Mouse (Mus musculus) CH12.LX (cell line): ENCODE results near the gene Rars2. TPM values are rescaled to one million over a fixed set of nuclear protein-coding genes. Genes with fewer than 3 reads are reported as not detected.

Experiments used
- DNase-seq: peaks from one replicate; pipeline ENCODE4 v3.0.0-alpha.2; 2013; ENCODE audit errors: extremely low read depth
- H3K27ac ChIP-seq: 2 replicates; pipeline ENCODE4 v1.5.1; 2012; ENCODE audit warnings: low read depth, mild to moderate bottlenecking, control low read depth, moderate library complexity; ENCODE audit not compliant: insufficient read depth
- H3K27me3 ChIP-seq: replicated peaks from 2 replicates; pipeline ENCODE3; 2012; ENCODE audit warnings: inconsistent platforms
- H3K36me3 ChIP-seq, 2 experiments: replicated peaks in 1 of 2; 2 replicates each; pipeline versions ENCODE3 to v1.6.1; 2012; ENCODE audit warnings: inconsistent platforms in 1 of 2, low read length in 1 of 2, mild to moderate bottlenecking in 1 of 2, mixed read lengths in 1 of 2, moderate library complexity in 1 of 2; ENCODE audit not compliant: control insufficient read depth in 1 of 2, insufficient read depth in 1 of 2
- H3K4me1 ChIP-seq, 2 experiments: 2 replicates each; pipeline ENCODE4 v1.6.1; 2012; ENCODE audit warnings: inconsistent platforms in 1 of 2, moderate library complexity in 1 of 2; ENCODE audit not compliant: insufficient read depth in 2 of 2, control insufficient read depth in 1 of 2
- H3K4me2 ChIP-seq: 2 replicates; pipeline ENCODE4 v1.6.1; 2012; ENCODE audit warnings: low read depth, mild to moderate bottlenecking, control low read depth; ENCODE audit not compliant: poor library complexity, insufficient read depth, severe bottlenecking
- H3K4me3 ChIP-seq, 3 experiments: fragments of 150-350 bp in 1 of 3; sonication (generic) in 1 of 3; replicated peaks in 1 of 3; 2 replicates each; pipeline versions ENCODE3 to v1.5.1; 2011 to 2012; ENCODE audit warnings: low read depth in 2 of 3, low read length in 2 of 3, mild to moderate bottlenecking in 2 of 3, moderate library complexity in 2 of 3, control low read depth in 1 of 3, improper control_type of control experiment in 1 of 3, inconsistent platforms in 1 of 3, mixed read lengths in 1 of 3; ENCODE audit not compliant: poor library complexity in 1 of 3
- H3K79me2 ChIP-seq: replicated peaks from 2 replicates; pipeline ENCODE4 v1.6.1; 2012; ENCODE audit warnings: mild to moderate bottlenecking, moderate library complexity; ENCODE audit not compliant: control insufficient read depth, poor library complexity, insufficient read depth, severe bottlenecking; ENCODE audit errors: extremely low read depth
- H3K9ac ChIP-seq: 2 replicates; pipeline ENCODE4 v1.6.1; 2012; ENCODE audit warnings: low read depth, mild to moderate bottlenecking, control low read depth, moderate library complexity; ENCODE audit not compliant: insufficient read depth
- H3K9me3 ChIP-seq: replicated peaks from 2 replicates; pipeline ENCODE3; 2012; ENCODE audit warnings: low read length, inconsistent platforms, mixed read lengths
- CTCF ChIP-seq, 2 experiments: IDR thresholded peaks in 1 of 2; conservative IDR thresholded peaks in 1 of 2; 2 replicates each; pipeline ENCODE4 v1.5.1; 2011 to 2012; ENCODE audit warnings: low read depth in 2 of 2, low read length in 2 of 2, improper control_type of control experiment in 1 of 2, inconsistent platforms in 1 of 2, mild to moderate bottlenecking in 1 of 2, moderate library complexity in 1 of 2
- ELF1 ChIP-seq: IDR thresholded peaks from 2 replicates; pipeline ENCODE4 v1.6.1; 2014; ENCODE audit warnings: low read depth, mild to moderate bottlenecking, inconsistent platforms, low read length, improper control_type of control experiment
- EP300 ChIP-seq: IDR thresholded peaks from 2 replicates; pipeline ENCODE4 v1.6.1; 2011; ENCODE audit warnings: low read length, improper control_type of control experiment
- ETS1 ChIP-seq: conservative IDR thresholded peaks from 2 replicates; pipeline ENCODE4 v1.6.1; 2012; ENCODE audit warnings: low read depth, mild to moderate bottlenecking, inconsistent platforms, low read length, improper control_type of control experiment, moderate library complexity
- IRF4 ChIP-seq: IDR thresholded peaks from 2 replicates; pipeline ENCODE4 v1.6.1; 2014; ENCODE audit warnings: low read depth, mild to moderate bottlenecking, inconsistent platforms, low read length, improper control_type of control experiment
- KAT2A ChIP-seq: IDR thresholded peaks from 2 replicates; pipeline ENCODE4 v1.6.1; 2012; ENCODE audit warnings: low read length, improper control_type of control experiment, inconsistent platforms; ENCODE audit not compliant: insufficient replicate concordance
- MAFK ChIP-seq: IDR thresholded peaks from 2 replicates; pipeline ENCODE4 v1.6.1; 2011; ENCODE audit warnings: low read length, improper control_type of control experiment; ENCODE audit not compliant: insufficient replicate concordance
- MXI1 ChIP-seq: IDR thresholded peaks from 2 replicates; pipeline ENCODE4 v1.6.1; 2011; ENCODE audit warnings: mild to moderate bottlenecking, low read depth, low read length, improper control_type of control experiment
- NELFE ChIP-seq: IDR thresholded peaks from 2 replicates; pipeline ENCODE4 v1.6.1; 2011; ENCODE audit warnings: low read depth, low read length, improper control_type of control experiment
- POLR2A ChIP-seq: IDR thresholded peaks from 2 replicates; pipeline ENCODE4 v1.6.1; 2011; ENCODE audit warnings: low read depth, mild to moderate bottlenecking, improper control_type of control experiment, low read length
- RAD21 ChIP-seq: IDR thresholded peaks from 2 replicates; pipeline ENCODE4 v1.6.1; 2011; ENCODE audit warnings: low read depth, mild to moderate bottlenecking, low read length, improper control_type of control experiment, moderate library complexity
- TBP ChIP-seq: conservative IDR thresholded peaks from 2 replicates; pipeline ENCODE4 v1.6.1; 2011; ENCODE audit warnings: low read depth, low read length, improper control_type of control experiment
- USF2 ChIP-seq: conservative IDR thresholded peaks from 2 replicates; pipeline ENCODE4 v1.6.1; 2011; ENCODE audit warnings: low read depth, low read length, improper control_type of control experiment
- ZNF384 ChIP-seq: IDR thresholded peaks from 2 replicates; pipeline ENCODE4 v1.6.1; 2012; ENCODE audit warnings: low read depth, low read length, improper control_type of control experiment, inconsistent platforms
- dilution Hi-C: fragments of 300-500 bp; cut with MboI; formaldehyde crosslinking; loops from 2 replicates; pipeline ENCODE4 v1.14.3; 2020; ENCODE audit warnings: low sequenced_read_pairs; ENCODE audit not compliant: extremely low pct_unique_long_range_greater_than_20kb, extremely low pct_ligation_motif_present
- in situ Hi-C: fragments of 300-500 bp; cut with MboI; formaldehyde crosslinking; loops from 3 replicates; pipeline ENCODE4 v1.14.3; 2019; ENCODE audit warnings: low sequenced_read_pairs, low pct_ligation_motif_present, low pct_unique_long_range_greater_than_20kb, mixed read lengths
- polyA plus RNA-seq: library from polyadenylated mRNA; unstranded; fragments of >175 nt; gene quantifications from 2 replicates; pipeline ENCODE4 v1.2.1, GENCODE M21; 2012; ENCODE audit warnings: low read depth; ENCODE audit not compliant: insufficient read length
- total RNA-seq, 2 experiments: library from RNA; depleted of rRNA; stranded (reverse); fragments of 300-350 nt in 1 of 2; fragments of >200 nt in 1 of 2; gene quantifications; 2 replicates each; pipeline ENCODE4 v1.2.3; 2012 to 2014

Rars2 gene
- total and polyA plus RNA-seq, 3 experiments, result 45.4 to 72.6 (median 61.4) TPM

DNA sequence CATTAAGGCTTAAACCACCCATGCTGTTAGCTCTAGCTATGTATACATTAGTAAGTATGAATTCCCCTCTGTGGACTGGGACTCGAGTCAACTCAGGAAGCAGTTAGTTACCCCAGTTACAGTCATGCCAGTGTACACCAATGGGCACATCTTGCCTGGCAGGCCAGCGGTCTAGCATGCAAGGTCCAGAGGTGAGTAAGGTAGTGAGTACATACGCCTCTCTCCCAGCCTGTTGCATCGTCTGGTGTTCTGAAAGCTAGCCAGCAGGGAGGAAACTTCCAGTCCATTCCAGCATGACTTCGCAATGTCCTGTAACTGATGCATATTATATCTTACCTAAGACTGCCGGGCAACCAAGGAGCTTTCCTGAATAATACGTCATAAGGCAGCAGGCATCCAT, 38.4 kb downstream of the Rars2 start:
- H3K4me3 ChIP-seq, result peak overlapping the region in 1 of 3 experiments; percentile 18
- no peaks in the 10 kb centered on the region for H3K27me3 ChIP-seq
- peaks cover 3 to 18% of the 10 kb centered on the region in 2 experiments for H3K4me1 ChIP-seq
- H3K79me2 ChIP-seq, result no peaks in the 10 kb centered on the region
- peaks cover 56 to 74% of the 10 kb centered on the region in 2 experiments for H3K36me3 ChIP-seq
- no peaks in the 10 kb centered on the region for H3K9me3 ChIP-seq
- peak; percentile 14 for DNase-seq
- dilution Hi-C loops (no loop called here), in situ Hi-C loops (no loop called here)
- H3K4me2 ChIP-seq, result no peak overlapping the region
- H3K27ac ChIP-seq, result peak overlapping the region; percentile 24; the same call in 1 of the 2 replicates
- no peak overlapping the region for H3K9ac ChIP-seq
- TF ChIP-seq IRF4 (peak; percentile 17; the same call in 1 of the 2 replicates), USF2 (no peak)

GRCm38 (mm10) chr4:34656101-34656500, 41.3 kb downstream of the Rars2 start:
- in situ Hi-C loops, result no loop called here
- DNase-seq, result no peak
- H3K4me3 ChIP-seq, result no peak overlapping the region
- TF ChIP-seq MXI1 (no peak), USF2 (no peak)
- TF ChIP-seq, all 38 proteins: peak for 0
- no peaks in the 10 kb centered on the region for H3K27me3 ChIP-seq
- dilution Hi-C loops, result no loop called here
- peaks cover 3 to 18% of the 10 kb centered on the region in 2 experiments for H3K4me1 ChIP-seq
- H3K9ac ChIP-seq, result no peak overlapping the region
- H3K9me3 ChIP-seq, result no peaks in the 10 kb centered on the region
- H3K36me3 ChIP-seq, result peaks cover 68 to 87% of the 10 kb centered on the region in 2 experiments
- no peak overlapping the region for H3K27ac ChIP-seq
- H3K79me2 ChIP-seq, result no peaks in the 10 kb centered on the region
- no peak overlapping the region for H3K4me2 ChIP-seq

- TF ChIP-seq ETS1 (no peak), ELF1 (no peak), NELFE (no peak), ZNF384 (no peak), EP300 (no peak), MAFK (no peak), POLR2A (no peak), KAT2A (no peak), TBP (no peak), RAD21 (no peak), CTCF (conservative IDR thresholded peaks at IDR 0.05 in 1 of 2, IDR thresholded peaks at IDR 0.05 in 1 of 2; ENCODE audit: low read depth in 2 of 2, low read length in 2 of 2) (no peak)
- TF ChIP-seq, all 38 proteins: peak for 0
- in situ Hi-C loops (no loop called here), dilution Hi-C loops (no loop called here)
- no peak overlapping the region for H3K4me2 ChIP-seq
- H3K4me3 ChIP-seq, result no peak overlapping the region
- peaks cover 0 to 2% of the 10 kb centered on the region in 2 experiments; a peak in 1 of 4 replicates for H3K4me1 ChIP-seq
- H3K36me3 ChIP-seq, result peaks cover 67 to 91% of the 10 kb centered on the region in 2 experiments
- H3K27me3 ChIP-seq, result no peaks in the 10 kb centered on the region
- H3K9ac ChIP-seq, result no peak overlapping the region
- no peak overlapping the region for H3K27ac ChIP-seq
- no peaks in the 10 kb centered on the region for H3K79me2 ChIP-seq
- no peak for DNase-seq
- H3K9me3 ChIP-seq, result no peaks in the 10 kb centered on the region
Observed at GRCm38 (mm10) chr4:34659012-34659411, 44.3 kb downstream of the Rars2 start.
